In genomic region chr10:12116662-12117303, GRCm38 (mm10) we compare ENCODE assay signal across 17 mouse cellular contexts.
DNase-seq lines count a peak whose midpoint lies in the region; ATAC-seq lines count a peak whose summit lies in the region.
"Had no signal": no experiment of that assay in that cellular context is flagged by ENCODE, and none has a peak within 500 bp of the region (broad histone marks: within the 10 kb centered on the region; RNA-seq: fewer than 3 reads in every experiment).

No protein-coding gene starts in this region.

- H3K4me1 ChIP-seq in heart, embryonic 11.5 days (ENCODE audit: control insufficient read depth, insufficient read depth, low read length) = no peaks in the 10 kb centered on the region
- H3K4me1 ChIP-seq: embryonic facial prominence, embryonic 12.5 days had no signal

- no peak overlapping the region for H3K9ac ChIP-seq in heart, embryonic 11.5 days (ENCODE audit: low read depth, low read length)
- H3K9ac ChIP-seq: embryonic facial prominence, embryonic 12.5 days had no signal

- H3K27ac ChIP-seq in heart, embryonic 11.5 days (ENCODE audit: low read depth, low read length) = peak overlapping the region; percentile 43
- H3K27ac ChIP-seq: embryonic facial prominence, embryonic 12.5 days had no signal

- H3K4me3 ChIP-seq in heart, embryonic 11.5 days (ENCODE audit: low read depth, low read length) = no peak overlapping the region
- H3K4me3 ChIP-seq: embryonic facial prominence, embryonic 12.5 days had no signal

- H3K4me2 ChIP-seq in heart, embryonic 11.5 days = peak overlapping the region; percentile 4; the same call in 1 of the 2 replicates
- H3K4me2 ChIP-seq: embryonic facial prominence, embryonic 12.5 days; liver, embryonic 11.5 days had no signal

- ATAC-seq in heart, embryonic 11.5 days (replicated peaks; ENCODE audit: insufficient number of reproducible peaks, low FRiP score, low TSS enrichment) = no peak
- ATAC-seq: forebrain, embryonic 14.5 days had no signal

- 41% methylated on average over 6 of the region's 6 CpGs for WGBS in heart, embryonic 11.5 days (ENCODE audit: insufficient replicate concordance)

- no peaks in the 10 kb centered on the region for H3K27me3 ChIP-seq in heart, embryonic 11.5 days (ENCODE audit: control insufficient read depth, insufficient read depth, low read length)
- H3K27me3 ChIP-seq: embryonic facial prominence, embryonic 12.5 days had no signal

- intact Hi-C loops in heart, postnatal 14 days (cut with DNase I) = no loop called here
- intact Hi-C loops in left cerebral cortex, postnatal 25 days (cut with DNase I) = no loop called here

- H3K9me3 ChIP-seq in heart, embryonic 11.5 days (replicated peaks; ENCODE audit: control insufficient read depth, low read length) = no peaks in the 10 kb centered on the region
- H3K9me3 ChIP-seq: embryonic facial prominence, embryonic 12.5 days; G1E had no signal

- no peaks in the 10 kb centered on the region for H3K36me3 ChIP-seq in heart, embryonic 11.5 days (ENCODE audit: control insufficient read depth, insufficient read depth, low read length)
- H3K36me3 ChIP-seq: embryonic facial prominence, embryonic 12.5 days; G1E had no signal

- no peak for DNase-seq in heart, postnatal 14 days
- peak; percentile 36 for DNase-seq in retina, postnatal 1 day
- DNase-seq in retina, embryonic 14.5 days (ENCODE audit: low spot score) = no peak
- DNase-seq in left cerebral cortex, postnatal 25 days (ENCODE audit: low spot score in 2 of 2) = peak; percentile 15 to 67
- peak; percentile 34 for DNase-seq in right cerebral cortex, postnatal 25 days
- DNase-seq in layer of hippocampus, adult 9-10 months (ENCODE audit: low spot score) = no peak
- no peak for DNase-seq in layer of hippocampus, postnatal 25 days (ENCODE audit: extremely low spot score in 1 of 2, low spot score in 1 of 2)
- DNase-seq: B cell, adult 2 months; cerebellum, postnatal 14 days; kidney, adult 9 months; lung, postnatal 14 days; thymus, postnatal 4 days had no signal

Comparison
In these comparisons a context has a peak if more than half of its experiments do, and no peak if none do; other contexts are left out.
1. DNase-seq: peak in retina, postnatal 1 day (single experiment), left cerebral cortex, postnatal 25 days (2 of 2) and right cerebral cortex, postnatal 25 days (single experiment); none in heart, postnatal 14 days (0 of 2), retina, embryonic 14.5 days (single experiment), layer of hippocampus, adult 9-10 months (single experiment) and layer of hippocampus, postnatal 25 days (0 of 2).